Mouse (Mus musculus) stomach, postnatal 0 days (tissue): ENCODE measurements at regions not wholly inside any gene's neighbourhood (a gene's known extent, or its start where the extent isn't known, plus 50 kb on each side); places are given as distances from the start of the nearest gene placed in this dataset.

ENCODE experiments used
- ATAC-seq: fragments of 200-750 bp; cut with Nextera tagmentation; 2 replicates; pipeline ENCODE4 v1.8.0; 2017; ENCODE audit not compliant: low FRiP score, low TSS enrichment
- DNase-seq: peaks from one replicate; pipeline ENCODE4 v3.0.0-alpha.2; 2016; ENCODE audit warnings: low spot score
- H3K27ac ChIP-seq: fragments of 300-500 bp; sonication (generic); replicated peaks from 2 replicates; pipeline ENCODE4 v1.5.1; 2014; ENCODE audit warnings: mild to moderate bottlenecking, control low read depth
- H3K27me3 ChIP-seq: fragments of 300-500 bp; sonication (generic); 2 replicates; pipeline ENCODE4 v1.6.1; 2014; ENCODE audit warnings: low read length; ENCODE audit not compliant: control insufficient read depth, insufficient read depth
- H3K36me3 ChIP-seq: fragments of 300-500 bp; sonication (generic); 2 replicates; pipeline ENCODE4 v1.6.1; 2014; ENCODE audit warnings: low read length, mixed read lengths; ENCODE audit not compliant: control insufficient read depth, insufficient read depth
- H3K4me1 ChIP-seq: fragments of 300-500 bp; sonication (generic); replicated peaks from 2 replicates; pipeline ENCODE4 v1.6.1; 2014; ENCODE audit warnings: antibody characterized with exemption; ENCODE audit not compliant: control insufficient read depth, insufficient read depth
- H3K4me2 ChIP-seq: fragments of 300-500 bp; sonication (generic); replicated peaks from 2 replicates; pipeline ENCODE4 v1.6.1; 2014; ENCODE audit warnings: low read depth, mild to moderate bottlenecking, control low read depth, moderate library complexity
- H3K4me3 ChIP-seq: fragments of 300-500 bp; sonication (generic); 2 replicates; pipeline ENCODE4 v1.5.1; 2014; ENCODE audit warnings: low read depth, low read length, control low read depth
- H3K9ac ChIP-seq: fragments of 300-500 bp; sonication (generic); 2 replicates; pipeline ENCODE4 v1.6.1; 2014; ENCODE audit warnings: mild to moderate bottlenecking, low read length, control low read depth, mixed read lengths
- H3K9me3 ChIP-seq: fragments of 300-500 bp; sonication (generic); 2 replicates; pipeline ENCODE4 v1.6.1; 2016; ENCODE audit warnings: low read length; ENCODE audit not compliant: control insufficient read depth
- CTCF ChIP-seq: IDR thresholded peaks from 2 replicates; pipeline ENCODE4 v1.5.1; 2016; ENCODE audit warnings: antibody characterized with exemption, low read depth, mild to moderate bottlenecking, moderate library complexity
- EP300 ChIP-seq: optimal IDR thresholded peaks from 2 replicates; pipeline ENCODE3; 2016; ENCODE audit warnings: antibody characterized with exemption
- WGBS: fragments of 180-500 bp; shearing (Covaris S2); extraction: QIAGEN DNeasy Blood & Tissue Kit; methylation state at CpG from one replicate; pipeline ENCODE4 v1.1.7; 2014; 5-methylcytosine and 5-hydroxymethylcytosine counted together

GRCm38 (mm10) chr19:52048378-52048978 is 215.6 kb upstream of the Ins1 start:
- H3K27ac ChIP-seq, result no peak overlapping the region
- ATAC-seq, result no peak
- no peaks in the 10 kb centered on the region for H3K9me3 ChIP-seq
- no peak for DNase-seq
- no peak for TF ChIP-seq CTCF
- no peak for TF ChIP-seq EP300
- WGBS, result 40% methylated on average over 1 of the region's 1 CpGs
- H3K4me2 ChIP-seq, result no peak overlapping the region
- H3K4me3 ChIP-seq, result no peak overlapping the region
- no peak overlapping the region for H3K9ac ChIP-seq
- no peaks in the 10 kb centered on the region for H3K36me3 ChIP-seq
- no peaks in the 10 kb centered on the region for H3K4me1 ChIP-seq
- H3K27me3 ChIP-seq, result no peaks in the 10 kb centered on the region

GRCm38 (mm10) chr19:52068806-52069205 is 195.3 kb upstream of the Ins1 start:
- Histone ChIP-seq H3K4me1 (no peaks in the 10 kb centered on the region), H3K9me3 (no peaks in the 10 kb centered on the region), H3K36me3 (no peaks in the 10 kb centered on the region), H3K4me3 (no peak overlapping the region), H3K27me3 (no peaks in the 10 kb centered on the region), H3K27ac (no peak overlapping the region), H3K9ac (no peak overlapping the region), H3K4me2 (no peak overlapping the region)
- TF ChIP-seq EP300 (no peak), CTCF (no peak)
- DNase-seq (no peak), ATAC-seq (no peak)
- 71% methylated on average over 1 of the region's 1 CpGs for WGBS

- Histone ChIP-seq H3K9ac (no peak overlapping the region), H3K36me3 (no peaks in the 10 kb centered on the region), H3K27ac (no peak overlapping the region), H3K4me3 (no peak overlapping the region), H3K27me3 (no peaks in the 10 kb centered on the region), H3K9me3 (no peaks in the 10 kb centered on the region), H3K4me2 (no peak overlapping the region), H3K4me1 (no peaks in the 10 kb centered on the region)
- DNase-seq, result no peak
- WGBS, result 72% methylated on average over 4 of the region's 4 CpGs
- ATAC-seq, result no peak
- no peak for TF ChIP-seq CTCF
Measured at GRCm38 (mm10) chr19:52069919-52070528, 194.1 kb upstream of the Ins1 start.

GRCm38 (mm10) chr19:52071234-52071633 is 192.9 kb upstream of the Ins1 start:
- Histone ChIP-seq H3K27me3 (no peaks in the 10 kb centered on the region), H3K4me3 (no peak overlapping the region), H3K4me2 (no peak overlapping the region), H3K9me3 (no peaks in the 10 kb centered on the region), H3K27ac (no peak overlapping the region), H3K9ac (no peak overlapping the region), H3K36me3 (no peaks in the 10 kb centered on the region), H3K4me1 (no peaks in the 10 kb centered on the region)
- WGBS, result 47% methylated on average over 5 of the region's 5 CpGs
- DNase-seq (no peak), ATAC-seq (no peak)
- TF ChIP-seq CTCF (no peak), EP300 (no peak)

GRCm38 (mm10) chr19:52079020-52079419 is 185.1 kb upstream of the Ins1 start:
- ATAC-seq (no peak), DNase-seq (no peak)
- H3K4me1 ChIP-seq, result no peaks in the 10 kb centered on the region
- H3K4me2 ChIP-seq, result no peak overlapping the region
- peak; percentile 54 for TF ChIP-seq CTCF
- TF ChIP-seq EP300, result no peak
- no peaks in the 10 kb centered on the region for H3K36me3 ChIP-seq
- no peak overlapping the region for H3K27ac ChIP-seq
- H3K9me3 ChIP-seq, result no peaks in the 10 kb centered on the region
- no peak overlapping the region for H3K4me3 ChIP-seq
- no peaks in the 10 kb centered on the region for H3K27me3 ChIP-seq
- H3K9ac ChIP-seq, result no peak overlapping the region
- 27% methylated on average over 3 of the region's 3 CpGs for WGBS

DNA sequence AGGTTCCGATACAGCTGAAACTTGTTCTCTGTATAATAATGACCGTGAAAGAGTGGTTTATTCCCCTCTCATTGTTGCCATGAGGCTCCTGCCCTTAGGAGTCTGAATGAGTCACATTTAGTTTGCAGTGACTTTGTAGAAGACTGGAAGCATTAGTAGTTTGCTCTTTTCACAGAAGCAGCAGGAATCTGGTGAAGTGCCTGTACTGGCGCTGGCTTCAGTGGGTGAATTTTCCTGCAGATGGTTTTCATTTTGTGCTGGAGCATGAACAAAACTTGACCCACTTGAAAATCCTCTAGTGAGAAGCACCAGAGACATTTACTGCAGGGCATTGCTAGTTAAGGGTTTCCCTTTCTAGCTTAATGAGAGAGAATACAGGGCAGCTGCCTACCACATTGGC is 151.7 kb upstream of the Ins1 start:
- ATAC-seq (no peak), DNase-seq (no peak)
- TF ChIP-seq EP300, result no peak
- no peak for TF ChIP-seq CTCF
- Histone ChIP-seq H3K36me3 (no peaks in the 10 kb centered on the region), H3K4me3 (no peak overlapping the region), H3K9ac (no peak overlapping the region), H3K4me2 (no peak overlapping the region), H3K9me3 (no peaks in the 10 kb centered on the region), H3K27ac (no peak overlapping the region), H3K27me3 (no peaks in the 10 kb centered on the region), H3K4me1 (no peaks in the 10 kb centered on the region)
- 72% methylated on average over 3 of the region's 3 CpGs for WGBS
